ENCODE assay signal across 17 mouse cellular contexts in genomic region chr11:75559870-75560504, GRCm38 (mm10). TPM values are rescaled to one million over a fixed set of nuclear protein-coding genes. Genes with fewer than 3 reads are reported as not detected.
A peak's percentile ranks its signal among the peaks of the same experiment; 100 is the strongest.
DNase-seq lines count a peak whose midpoint lies in the region; ATAC-seq and TF ChIP-seq lines count a peak whose summit lies in the region.
"Had no signal": no experiment of that assay in that cellular context is flagged by ENCODE, and none has a peak within 500 bp of the region (broad histone marks: within the 10 kb centered on the region; RNA-seq: fewer than 3 reads in every experiment).

No protein-coding gene starts in this region.

- peak overlapping the region; percentile 84 for H3K27ac ChIP-seq in spleen, adult 2 months (ENCODE audit: insufficient read depth, low read length)
- H3K27ac ChIP-seq in small intestine, adult 2 months (ENCODE audit: insufficient read depth, low read depth, low read length): peak overlapping the region; percentile 96
- H3K27ac ChIP-seq: heart, embryonic 13.5 days; hindbrain, embryonic 10.5 days; limb, embryonic 12.5 days; liver, embryonic 14.5 days; midbrain, embryonic 10.5 days had no signal

- no peak for DNase-seq in frontal cortex, adult 2 months (ENCODE audit: extremely low spot score in 1 of 2, low spot score in 1 of 2)
- no peak for DNase-seq in spleen, adult 2 months (ENCODE audit: low read depth in 1 of 2, low spot score in 2 of 2)
- no peak for DNase-seq in spleen, postnatal 36 days (ENCODE audit: low spot score in 2 of 2)
- DNase-seq in left cerebral cortex, adult 9 months (ENCODE audit: low spot score in 2 of 2): no peak
- DNase-seq: adrenal gland, postnatal 10 days; cerebellum, adult 8-10 months; lung, postnatal 10 days; retina, postnatal 1 day had no signal

- H3K4me3 ChIP-seq in spleen, adult 2 months (ENCODE audit: extremely low read depth, insufficient read depth, insufficient read length): no peak overlapping the region
- H3K4me3 ChIP-seq in small intestine, adult 2 months (ENCODE audit: low read depth, low read length): no peak overlapping the region
- H3K4me3 ChIP-seq: heart, embryonic 13.5 days; hindbrain, embryonic 10.5 days; limb, embryonic 12.5 days; midbrain, embryonic 10.5 days had no signal

- H3K4me1 ChIP-seq in spleen, adult 2 months (ENCODE audit: control insufficient read depth, insufficient read depth, insufficient read length): peaks cover 20% of the 10 kb centered on the region
- peaks cover 40% of the 10 kb centered on the region for H3K4me1 ChIP-seq in small intestine, adult 2 months (ENCODE audit: control insufficient read depth, insufficient read depth, insufficient read length, low read length)

- no peaks in the 10 kb centered on the region for H3K27me3 ChIP-seq in spleen, adult 2 months (ENCODE audit: control insufficient read depth, insufficient read depth, low read length)
- H3K27me3 ChIP-seq in small intestine, adult 2 months (ENCODE audit: control insufficient read depth, insufficient read depth, low read length): no peaks in the 10 kb centered on the region
- H3K27me3 ChIP-seq: limb, embryonic 12.5 days had no signal

- no peak for TF ChIP-seq POLR2A in spleen, adult 2 months (IDR thresholded peaks at IDR 0.05; ENCODE audit: low read depth, low read length)
- no peak for TF ChIP-seq POLR2A in small intestine, adult 2 months (IDR thresholded peaks at IDR 0.05; ENCODE audit: low read depth, low read length)

- peaks cover 18% of the 10 kb centered on the region for H3K36me3 ChIP-seq in spleen, adult 2 months (ENCODE audit: control insufficient read depth, insufficient read depth, low read length)
- peaks cover 55% of the 10 kb centered on the region for H3K36me3 ChIP-seq in small intestine, adult 2 months (ENCODE audit: control insufficient read depth, insufficient read depth, low read length)
- H3K36me3 ChIP-seq: heart, embryonic 13.5 days; limb, embryonic 12.5 days had no signal

- ATAC-seq in frontal cortex, adult (ENCODE audit: low TSS enrichment): peak; percentile 44; the same call in 1 of the 2 replicates
- ATAC-seq in common myeloid progenitor, adult 5-6 weeks (replicated peaks; ENCODE audit: low read depth, poor library complexity, severe bottlenecking): peak; percentile 54; the same call in 1 of the 2 replicates
- ATAC-seq in granulocyte monocyte progenitor cell, adult 5-6 weeks (replicated peaks; ENCODE audit: poor library complexity, severe bottlenecking): no peak

- no peak for TF ChIP-seq CTCF in spleen, adult 2 months (IDR thresholded peaks at IDR 0.05; ENCODE audit: extremely low read depth, insufficient read depth, insufficient read length, insufficient replicate concordance)
- no peak for TF ChIP-seq CTCF in small intestine, adult 2 months (IDR thresholded peaks at IDR 0.05; ENCODE audit: extremely low read depth, insufficient read length, insufficient replicate concordance, low read depth, low read length)

- 35% methylated on average over 8 of the region's 8 CpGs for WGBS in spleen, adult 2 months
- WGBS in small intestine, adult 2 months: 80% methylated on average over 8 of the region's 8 CpGs

RNA-seq across cellular contexts. Expression of gene Pitpna, which starts 27.9 kb away (rescaled TPM):
- 221 and 251 TPM in 2 replicates for polyA plus RNA-seq in frontal cortex, adult 2 months (2012; rRNA removed)
- 51.7 and 54.1 TPM in 2 replicates for polyA plus RNA-seq in spleen, adult 2 months (2012; rRNA removed)
- total RNA-seq in common myeloid progenitor, adult 5-6 weeks (2017): 74.6 and 76.9 TPM in 2 replicates
- 88.0 and 185 TPM in 2 replicates for polyA plus RNA-seq in small intestine, adult 2 months (2012; rRNA removed)
- total RNA-seq in granulocyte monocyte progenitor cell, adult 5-6 weeks (2014; fragmentation: Nextera tagmentation): 141 and 143 TPM in 2 replicates
- total RNA-seq in granulocyte monocyte progenitor cell, adult 5-6 weeks (2017): 58.0 and 74.5 TPM in 2 replicates

RNA-seq across cellular contexts. Expression of gene Slc43a2, which starts 28.5 kb away (rescaled TPM):
- 26.7 and 26.9 TPM in 2 replicates for polyA plus RNA-seq in frontal cortex, adult 2 months (2012; rRNA removed)
- 57.3 and 62.8 TPM in 2 replicates for polyA plus RNA-seq in spleen, adult 2 months (2012; rRNA removed)
- total RNA-seq in common myeloid progenitor, adult 5-6 weeks (2017): 6.1 and 14.4 TPM in 2 replicates
- polyA plus RNA-seq in small intestine, adult 2 months (2012; rRNA removed): 165 and 508 TPM in 2 replicates
- 12.7 and 20.1 TPM in 2 replicates for total RNA-seq in granulocyte monocyte progenitor cell, adult 5-6 weeks (2014; fragmentation: Nextera tagmentation)
- total RNA-seq in granulocyte monocyte progenitor cell, adult 5-6 weeks (2017): 6.2 and 7.3 TPM in 2 replicates

RNA-seq across cellular contexts. Expression of gene Scarf1, which starts 46.6 kb away (rescaled TPM):
- 3.3 and 4.1 TPM in 2 replicates for polyA plus RNA-seq in frontal cortex, adult 2 months (2012; rRNA removed)
- 11.5 and 13.5 TPM in 2 replicates for polyA plus RNA-seq in spleen, adult 2 months (2012; rRNA removed)
- 1.8 and 2.6 TPM in 2 replicates for total RNA-seq in common myeloid progenitor, adult 5-6 weeks (2017)
- polyA plus RNA-seq in small intestine, adult 2 months (2012; rRNA removed): 9.4 and 12.3 TPM in 2 replicates
- total RNA-seq in granulocyte monocyte progenitor cell, adult 5-6 weeks (2014; fragmentation: Nextera tagmentation): 2.0 and 3.8 TPM in 2 replicates
- total RNA-seq in granulocyte monocyte progenitor cell, adult 5-6 weeks (2017): 2.3 and 3.4 TPM in 2 replicates

RNA-seq across cellular contexts. Expression of gene Rilp, which starts 50.1 kb away (rescaled TPM):
- polyA plus RNA-seq in frontal cortex, adult 2 months (2012; rRNA removed): 2.0 and 2.9 TPM in 2 replicates
- 1.1 and 1.6 TPM in 2 replicates for polyA plus RNA-seq in spleen, adult 2 months (2012; rRNA removed)
- 0.41 TPM in 1 of 2 replicates, not detected in the other for total RNA-seq in common myeloid progenitor, adult 5-6 weeks (2017)
- polyA plus RNA-seq in small intestine, adult 2 months (2012; rRNA removed): 8.0 and 15.0 TPM in 2 replicates
- total RNA-seq in granulocyte monocyte progenitor cell, adult 5-6 weeks (2014; fragmentation: Nextera tagmentation): 0.17 TPM in 1 of 2 replicates, not detected in the other
- total RNA-seq in granulocyte monocyte progenitor cell, adult 5-6 weeks (2017): 0.22 TPM in 1 of 2 replicates, not detected in the other
